Mouse (Mus musculus): ENCODE results near the gene Cdh4.

Gene Cdh4

DNA sequence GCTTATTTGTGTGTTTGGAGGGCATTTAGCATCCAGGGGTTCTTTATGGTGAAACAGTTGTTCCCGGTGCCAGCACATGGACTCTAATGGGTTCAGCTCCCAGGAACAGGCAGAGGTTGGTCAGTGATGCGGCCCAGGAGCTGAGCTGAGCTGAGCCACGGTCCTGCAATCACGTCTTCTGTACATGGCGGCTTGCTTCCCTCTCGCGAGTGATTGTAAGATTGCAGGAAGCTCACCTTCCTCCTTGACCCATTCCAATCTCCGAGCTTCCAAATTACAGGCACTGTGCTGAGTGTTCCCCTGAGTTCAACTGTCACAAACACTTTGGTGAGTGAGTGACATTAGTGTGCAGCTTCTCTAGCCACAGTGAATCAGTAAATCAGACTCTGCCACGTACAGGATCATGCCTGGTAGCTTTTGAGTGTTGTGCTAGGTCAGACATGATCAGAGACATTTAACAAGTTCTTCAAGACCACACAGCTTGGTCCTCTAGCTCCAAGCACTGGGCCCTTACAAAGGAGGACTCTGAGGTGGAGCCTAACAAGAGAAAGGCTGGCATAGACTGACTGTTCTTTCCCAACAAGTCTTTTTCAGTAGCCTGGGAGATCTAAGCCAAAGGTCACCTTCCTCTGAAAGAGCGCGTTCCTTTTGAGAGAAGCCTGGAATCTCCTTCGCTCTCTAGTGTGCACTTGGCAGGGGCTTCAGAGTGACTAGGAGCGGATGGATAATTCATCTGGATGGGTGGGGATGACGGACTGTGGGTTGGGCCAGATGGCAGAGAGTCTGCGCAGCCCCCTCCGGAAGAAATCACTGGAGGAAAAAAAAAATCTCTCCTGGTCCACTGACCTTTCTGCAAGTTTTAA is 324.7 kb downstream of the Cdh4 start:
- ChIA-PET POLR2A (interaction anchor here in 2 of 4 experiments (0.6 to 1.8 kb wide), 9 partner anchors 8 to 1264 kb away, joined by 3 to 8 read pairs (median 3); partner anchors contain the start of gene Osbpl2 (in 1 of the 2)), CTCF (interaction anchor here (0.5 to 1.7 kb wide), 10 partner anchors 13 to 573 kb away, joined by 3 to 7 read pairs (median 4); no protein-coding TSS in a partner anchor)

- ChIA-PET CTCF (interaction anchor here in 2 of 4 experiments (0.7 to 1.7 kb wide), 4 partner anchors 13 to 574 kb away, joined by 3 to 5 read pairs (median 4); no protein-coding TSS in a partner anchor), POLR2A (interaction anchor here in 2 of 4 experiments (0.6 to 1.8 kb wide), 6 partner anchors 12 to 1264 kb away, joined by 3 to 8 read pairs (median 3); partner anchors contain the start of gene Osbpl2 (in 1 of the 2))
Observed at GRCm38 (mm10) chr2:179767527-179767849, 325.3 kb downstream of the Cdh4 start.

GRCm38 (mm10) chr2:179769137-179769536 is 326.9 kb downstream of the Cdh4 start:
- ChIA-PET CTCF (no interaction called here), POLR2A (interaction anchor here in 1 of 4 experiments (0.5 kb wide), 1 partner anchor 154 kb away, joined by 3 read pairs; no protein-coding TSS in a partner anchor)

- ChIA-PET CTCF (no interaction called here), POLR2A (no interaction called here)
Observed at GRCm38 (mm10) chr2:179769943-179770342, 327.7 kb downstream of the Cdh4 start.

DNA sequence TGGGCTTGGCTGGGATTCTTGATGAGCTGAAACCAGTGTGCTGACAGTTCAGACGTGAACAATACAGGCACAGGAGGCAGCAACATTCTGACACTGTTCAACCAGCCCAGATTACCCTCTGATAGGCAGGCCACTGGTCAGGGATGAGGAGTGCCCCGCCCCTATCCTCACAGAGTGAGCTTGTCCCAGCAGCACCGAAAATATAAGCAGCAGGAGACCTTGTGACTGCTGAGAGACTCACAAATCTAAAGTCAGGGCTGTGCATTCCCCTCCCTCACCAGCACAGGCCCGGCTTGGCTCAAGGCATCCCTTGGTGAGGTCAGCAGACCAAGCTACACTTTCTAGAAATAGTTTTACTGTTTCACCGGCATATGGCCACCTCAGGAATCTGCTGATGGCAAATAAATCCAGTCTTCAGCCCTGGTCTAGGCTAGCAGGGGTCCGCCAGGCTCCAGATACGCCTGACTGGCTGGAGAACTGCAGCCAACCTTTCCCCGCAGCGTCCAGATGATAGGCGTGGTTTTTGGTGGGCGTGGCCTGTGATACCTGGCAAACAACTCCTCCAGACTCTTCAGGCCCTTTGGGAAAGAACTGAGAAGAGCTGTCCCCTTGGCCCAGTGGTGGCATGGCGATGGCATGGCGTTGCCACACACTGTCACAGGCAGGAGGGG is 332.3 kb downstream of the Cdh4 start:
- POLR2A ChIA-PET, result interaction anchor here in 2 of 4 experiments (1.2 to 1.9 kb wide), 2 partner anchors 8 to 130 kb away, joined by 3 to 5 read pairs; no protein-coding TSS in a partner anchor

DNA sequence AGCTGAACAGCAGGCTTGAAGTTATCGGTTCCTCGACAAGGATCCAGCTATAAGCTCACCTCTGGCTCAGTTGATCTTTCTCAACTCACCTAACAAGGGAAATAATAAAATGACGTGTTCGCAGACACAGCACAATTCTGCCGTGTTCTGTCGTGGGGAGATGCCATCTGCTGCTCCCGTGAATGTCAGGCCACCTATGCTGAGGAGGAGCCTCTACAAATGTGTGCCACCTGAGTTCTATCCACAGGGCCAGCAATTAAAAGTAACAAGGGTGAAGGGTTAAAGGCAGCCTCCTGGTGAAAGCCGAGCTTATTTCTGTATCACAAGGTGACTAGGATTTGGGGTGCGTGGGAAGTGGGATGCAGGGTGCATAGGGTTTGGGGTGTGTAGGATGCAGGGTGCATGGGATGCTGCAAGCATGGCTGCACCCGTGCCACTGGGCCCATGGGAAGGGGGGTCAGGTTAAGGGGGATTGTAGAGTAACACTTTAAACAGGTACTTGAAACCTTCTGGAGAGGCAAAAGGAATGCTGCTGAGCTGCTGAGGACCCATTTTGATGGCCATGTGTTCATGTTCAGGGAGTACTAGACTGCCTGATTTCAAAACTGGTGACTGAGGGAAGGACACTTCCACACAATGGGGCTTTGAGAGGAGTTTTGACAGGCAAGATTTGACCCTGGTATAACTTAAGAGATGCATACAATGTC is 333.9 kb downstream of the Cdh4 start:
- ChIA-PET POLR2A (no interaction called here), CTCF (interaction anchor here in 2 of 4 experiments (0.6 to 0.9 kb wide), 2 partner anchors 87 to 916 kb away, joined by 3 to 6 read pairs; no protein-coding TSS in a partner anchor)

More for the DNA sequence above, 332.3 kb downstream of the Cdh4 start:
- CTCF ChIA-PET, result interaction anchor here in 2 of 4 experiments (0.6 kb wide), 2 partner anchors 41 to 80 kb away, joined by 3 to 6 read pairs; no protein-coding TSS in a partner anchor

DNA sequence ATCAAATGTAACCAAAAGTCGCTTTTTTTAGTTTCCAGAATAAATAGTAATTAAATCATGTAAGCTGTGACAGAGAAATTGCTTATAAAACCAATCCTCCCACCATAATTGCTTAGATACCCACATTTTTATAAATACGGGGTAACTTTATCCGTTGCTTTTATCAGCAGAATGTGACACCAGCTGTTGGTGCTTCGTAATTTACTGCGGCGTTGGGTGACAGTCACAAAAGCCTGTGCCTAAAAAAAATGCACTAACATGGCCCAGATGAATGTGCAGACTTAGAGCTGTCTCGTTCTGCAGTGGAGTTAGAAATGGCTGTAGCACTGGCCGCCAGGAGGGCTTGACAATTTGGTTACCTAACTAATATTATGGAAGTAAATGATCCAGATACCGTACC is 337.0 kb downstream of the Cdh4 start:
- ChIA-PET POLR2A (interaction anchor here in 2 of 4 experiments (0.7 to 1.3 kb wide), 2 partner anchors 12 to 13 kb away, joined by 3 read pairs; no protein-coding TSS in a partner anchor), CTCF (interaction anchor here in 1 of 4 experiments (0.5 to 1.1 kb wide), 2 partner anchors 12 to 37 kb away, joined by 3 read pairs; no protein-coding TSS in a partner anchor)

- POLR2A ChIA-PET, result interaction anchor here in 2 of 4 experiments (0.7 to 1.6 kb wide), 2 partner anchors 14 to 231 kb away, joined by 5 read pairs; no protein-coding TSS in a partner anchor
- CTCF ChIA-PET, result interaction anchor here in 1 of 4 experiments (0.6 kb wide), 1 partner anchor 433 kb away, joined by 3 read pairs; no protein-coding TSS in a partner anchor
Observed at GRCm38 (mm10) chr2:179780961-179781360, 338.7 kb downstream of the Cdh4 start.

DNA sequence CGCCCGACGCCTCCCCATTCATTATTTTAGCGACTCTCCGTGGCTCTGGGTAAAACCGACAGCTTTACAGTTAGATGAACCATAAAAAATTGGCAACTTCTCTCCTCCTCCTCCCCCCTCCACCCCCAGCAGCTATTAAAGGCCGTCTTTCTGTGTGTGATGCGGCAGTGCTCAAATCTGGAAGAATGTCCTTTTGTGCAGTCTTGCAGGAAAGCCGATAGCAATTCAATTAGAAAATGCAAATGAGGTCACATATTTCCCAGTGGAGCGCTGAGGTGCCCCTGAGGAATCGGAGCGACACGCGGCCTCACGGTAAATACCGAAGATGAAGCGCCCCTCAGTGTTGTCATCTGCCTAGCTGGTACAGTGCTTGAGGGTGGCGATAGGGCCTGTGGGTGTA is 345.0 kb downstream of the Cdh4 start:
- ChIA-PET CTCF (no interaction called here), POLR2A (interaction anchor here in 2 of 4 experiments (0.6 to 1.0 kb wide), 2 partner anchors 27 to 392 kb away, joined by 3 read pairs; no protein-coding TSS in a partner anchor)

DNA sequence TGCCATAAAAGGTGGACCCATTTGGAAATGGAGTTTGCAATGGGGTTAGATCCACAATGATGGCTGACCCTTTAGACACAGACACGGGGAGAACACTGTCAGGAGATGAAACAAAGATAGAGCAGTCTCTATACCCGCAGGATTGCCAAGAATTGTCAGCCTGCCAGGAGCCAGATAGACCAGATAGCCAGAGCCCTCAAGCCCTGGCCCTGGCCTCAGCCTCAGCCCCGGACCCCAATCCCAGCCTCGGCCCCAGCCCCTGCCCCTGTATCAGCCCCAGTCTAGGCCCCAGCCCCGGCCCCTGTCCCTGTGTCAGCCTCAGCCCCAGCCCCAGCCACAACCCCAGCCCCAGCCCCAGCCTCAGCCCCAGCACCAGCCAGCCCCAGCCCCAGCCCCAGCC is 345.6 kb downstream of the Cdh4 start:
- ChIA-PET POLR2A (no interaction called here), CTCF (no interaction called here)

- ChIA-PET POLR2A (interaction anchor here in 2 of 4 experiments (0.6 kb wide), 2 partner anchors 393 to 732 kb away, joined by 4 to 6 read pairs; no protein-coding TSS in a partner anchor), CTCF (interaction anchor here in 1 of 4 experiments (0.7 kb wide), 1 partner anchor 82 kb away, joined by 4 read pairs; no protein-coding TSS in a partner anchor)
Observed at GRCm38 (mm10) chr2:179790684-179791083, 348.5 kb downstream of the Cdh4 start.

DNA sequence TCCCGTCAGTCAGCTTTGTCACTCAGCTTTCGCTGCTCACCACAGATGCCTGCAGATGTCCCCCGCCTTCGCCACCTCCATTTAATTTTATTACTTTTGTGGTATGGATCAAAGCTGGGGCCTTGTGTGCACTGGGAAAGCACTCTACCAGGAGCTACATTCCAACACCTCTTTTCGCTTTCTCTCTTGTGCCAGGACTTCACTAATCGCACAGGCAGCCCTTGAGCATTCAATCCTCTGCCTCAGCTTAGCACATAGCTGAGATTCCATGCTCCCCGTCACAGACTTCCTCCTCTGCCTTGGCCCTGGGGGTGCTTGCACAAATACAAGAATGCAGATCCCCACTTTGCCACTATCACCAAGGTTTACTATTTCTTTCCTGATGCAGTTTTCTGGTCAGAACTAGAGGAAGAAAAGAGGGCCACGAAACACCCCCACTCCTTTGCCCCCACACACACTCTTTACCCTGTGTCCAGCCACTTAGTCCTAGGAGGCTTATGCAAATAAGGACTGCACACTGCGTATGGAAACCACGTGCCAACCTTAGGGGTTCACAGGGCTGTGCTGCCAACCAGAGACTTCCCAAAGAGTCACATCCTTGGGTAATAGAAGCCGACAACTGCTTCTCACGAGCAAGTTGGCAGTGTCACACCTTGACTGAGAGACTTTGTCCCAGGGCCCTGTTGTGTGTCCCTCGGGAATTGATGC is 350.3 kb downstream of the Cdh4 start:
- POLR2A ChIA-PET, result interaction anchor here in 2 of 4 experiments (0.6 to 0.9 kb wide), 3 partner anchors 13 to 26 kb away, joined by 3 to 4 read pairs (median 3); no protein-coding TSS in a partner anchor
- CTCF ChIA-PET, result interaction anchor here in 1 of 4 experiments (0.7 kb wide), 1 partner anchor 30 kb away, joined by 3 read pairs; no protein-coding TSS in a partner anchor

DNA sequence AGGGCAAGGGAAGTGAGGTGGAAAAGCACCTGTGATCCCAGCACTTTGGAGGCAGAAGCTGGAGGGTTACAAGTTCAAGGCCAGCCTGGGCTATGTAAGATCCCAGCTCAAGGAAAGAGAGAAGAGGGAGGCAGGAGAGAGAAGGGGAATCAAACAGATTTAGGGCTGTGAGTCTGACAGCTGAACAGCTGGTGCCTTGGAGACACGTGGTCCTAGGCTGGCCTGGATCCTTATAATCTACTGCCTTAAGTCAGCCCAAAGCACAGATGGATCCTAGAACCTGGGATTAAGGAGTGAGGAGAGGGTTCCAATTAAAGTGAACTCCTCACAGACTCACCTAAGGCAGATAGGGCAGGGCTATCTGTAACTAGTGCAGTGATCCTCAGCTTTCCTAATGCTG is 352.1 kb downstream of the Cdh4 start:
- POLR2A ChIA-PET, result no interaction called here

DNA sequence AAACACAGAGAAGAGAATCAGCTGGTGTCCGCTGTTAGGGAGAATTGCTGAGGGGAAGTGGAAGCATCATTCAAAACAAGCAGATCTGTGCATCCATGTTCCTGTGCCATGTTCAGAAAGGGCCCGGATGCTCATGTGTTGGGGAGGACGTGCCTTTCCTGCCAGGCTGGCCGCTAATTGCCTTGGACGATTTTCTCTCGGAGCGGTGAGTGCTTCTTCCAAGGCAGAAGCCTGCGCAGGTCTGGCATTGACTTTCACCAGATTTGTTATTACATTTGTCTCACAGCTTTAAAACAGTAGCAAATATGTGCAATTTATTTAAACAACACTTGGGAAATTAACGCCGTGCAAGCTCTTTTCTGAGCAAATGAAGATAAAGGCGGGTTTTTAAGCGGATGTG is 353.2 kb downstream of the Cdh4 start:
- POLR2A ChIA-PET, result no interaction called here
- CTCF ChIA-PET, result no interaction called here

More for the DNA sequence above, 352.1 kb downstream of the Cdh4 start:
- CTCF ChIA-PET, result no interaction called here

DNA sequence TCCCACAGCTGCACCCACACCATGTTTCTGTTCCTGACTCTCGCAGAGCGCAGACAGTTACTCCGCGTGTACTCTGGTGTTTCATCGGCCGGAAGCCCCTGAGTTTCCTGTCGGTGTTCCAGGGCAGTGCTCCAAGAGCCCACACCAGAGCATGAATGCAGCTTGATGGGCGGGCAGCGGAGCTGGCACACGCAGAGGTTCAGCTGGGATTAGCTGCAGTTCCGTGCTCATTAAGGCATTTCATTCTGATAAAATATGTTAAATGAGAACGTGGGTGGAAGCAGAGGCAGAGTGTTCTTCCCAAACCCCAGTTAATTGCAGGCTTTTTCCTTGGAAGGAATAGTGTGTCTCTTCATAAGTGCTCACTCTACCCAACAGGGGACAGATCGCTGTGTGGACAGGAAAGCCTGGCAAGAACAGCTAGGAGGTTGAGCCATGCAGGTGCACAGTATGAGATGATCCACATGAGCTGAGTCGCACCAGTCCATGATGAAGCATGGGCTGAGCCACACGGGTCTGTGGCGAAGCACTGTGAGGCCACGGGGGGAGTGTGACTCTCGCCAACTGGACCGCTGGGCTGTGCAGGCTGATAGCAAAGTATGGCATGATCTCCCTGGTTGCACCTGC is 357.8 kb downstream of the Cdh4 start:
- ChIA-PET CTCF (interaction anchor here in 2 of 4 experiments (0.6 to 0.7 kb wide), 2 partner anchors 9 kb away, joined by 3 read pairs; no protein-coding TSS in a partner anchor), POLR2A (interaction anchor here in 1 of 4 experiments (1.0 kb wide), 1 partner anchor 77 kb away, joined by 3 read pairs; no protein-coding TSS in a partner anchor)

DNA sequence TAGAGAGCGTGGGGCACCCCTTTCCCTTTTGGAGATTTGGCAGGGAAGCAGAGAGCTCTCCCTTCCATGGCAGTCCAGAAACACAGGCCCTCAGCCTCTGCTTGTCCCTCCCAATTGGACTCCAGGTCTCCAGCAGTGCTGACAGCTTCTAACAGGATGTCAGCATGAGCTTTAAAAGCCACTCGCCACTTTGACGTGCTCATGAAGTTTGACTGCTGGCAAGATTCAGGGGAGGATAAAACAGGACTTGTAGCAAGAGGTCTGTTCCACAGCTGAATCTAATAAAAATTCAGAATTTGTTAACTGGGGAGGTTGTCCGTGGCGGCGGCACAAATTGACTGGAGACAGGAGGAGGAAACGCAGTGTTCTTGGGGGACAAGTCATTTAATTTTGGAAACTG is 358.8 kb downstream of the Cdh4 start:
- ChIA-PET CTCF (no interaction called here), POLR2A (no interaction called here)

DNA sequence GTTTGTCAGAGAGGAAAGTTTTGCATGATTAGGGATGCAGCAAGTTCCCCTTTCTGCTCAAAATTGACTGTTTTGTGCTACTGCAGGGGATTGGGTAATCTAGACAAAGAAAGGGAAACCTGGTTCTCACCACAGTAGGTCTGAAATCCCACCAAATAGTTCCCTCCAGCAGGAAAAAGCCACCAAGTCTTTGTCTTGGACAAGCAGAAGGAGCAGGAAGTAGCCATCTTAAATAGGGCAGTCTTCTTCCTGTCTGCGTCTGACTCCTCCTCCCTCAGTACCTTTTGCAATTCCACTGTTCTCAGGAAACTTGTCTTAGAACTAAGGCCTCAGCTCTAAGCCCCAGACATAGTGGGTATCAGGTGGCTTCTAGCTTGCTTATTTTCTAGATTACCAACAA is 360.2 kb downstream of the Cdh4 start:
- POLR2A ChIA-PET, result no interaction called here
- CTCF ChIA-PET, result no interaction called here
